Mouse (Mus musculus): ENCODE results near the gene Ptprf.

Gene Ptprf

GRCm38 (mm10) chr4:118257977-118258376, 33.2 kb downstream of the Ptprf start:
- no peak for DNase-seq (ENCODE audit: low spot score)

- DNase-seq (ENCODE audit: low spot score) = no peak
These were observed 33.8 kb downstream of the Ptprf start for GRCm38 (mm10) chr4:118257416-118257815.

GRCm38 (mm10) chr4:118256217-118256616, 35.0 kb downstream of the Ptprf start:
- DNase-seq (ENCODE audit: low spot score) = no peak

GRCm38 (mm10) chr4:118254953-118255352, 36.3 kb downstream of the Ptprf start:
- no peak for DNase-seq (ENCODE audit: low spot score)

- no peak for DNase-seq (ENCODE audit: low spot score)
These were observed 43.9 kb downstream of the Ptprf start for GRCm38 (mm10) chr4:118247323-118247722.

GRCm38 (mm10) chr4:118245847-118246246, 45.4 kb downstream of the Ptprf start:
- no peak for DNase-seq (ENCODE audit: low spot score)

GRCm38 (mm10) chr4:118243791-118244190, 47.4 kb downstream of the Ptprf start:
- no peak for DNase-seq (ENCODE audit: low spot score)

GRCm38 (mm10) chr4:118243298-118243697, 47.9 kb downstream of the Ptprf start:
- no peak for DNase-seq (ENCODE audit: low spot score)

GRCm38 (mm10) chr4:118239960-118240689, 51.1 kb downstream of the Ptprf start:
- no peak for DNase-seq (ENCODE audit: low spot score)

GRCm38 (mm10) chr4:118238666-118239065, 52.5 kb downstream of the Ptprf start:
- no peak for DNase-seq (ENCODE audit: low spot score)

- DNase-seq (ENCODE audit: low spot score) = no peak
These were observed 54.3 kb downstream of the Ptprf start for GRCm38 (mm10) chr4:118236871-118237270.

GRCm38 (mm10) chr4:118234711-118235388, 56.4 kb downstream of the Ptprf start:
- no peak for DNase-seq (ENCODE audit: low spot score)

GRCm38 (mm10) chr4:118233886-118234285, 57.3 kb downstream of the Ptprf start:
- no peak for DNase-seq (ENCODE audit: low spot score)

GRCm38 (mm10) chr4:118231861-118232260, 59.3 kb downstream of the Ptprf start:
- DNase-seq (ENCODE audit: low spot score) = no peak

- no peak for DNase-seq (ENCODE audit: low spot score)
These were observed 62.0 kb downstream of the Ptprf start for GRCm38 (mm10) chr4:118229035-118229770.

GRCm38 (mm10) chr4:118227398-118227797, 63.8 kb downstream of the Ptprf start:
- no peak for DNase-seq (ENCODE audit: low spot score)

- no peak for DNase-seq (ENCODE audit: low spot score)
These were observed 69.9 kb downstream of the Ptprf start for GRCm38 (mm10) chr4:118221261-118221660.

- DNase-seq (ENCODE audit: low spot score) = no peak
These were observed 70.4 kb downstream of the Ptprf start for GRCm38 (mm10) chr4:118220756-118221155.

GRCm38 (mm10) chr4:118219487-118219886, 71.7 kb downstream of the Ptprf start:
- DNase-seq (ENCODE audit: low spot score) = no peak

GRCm38 (mm10) chr4:118218521-118218920, 72.7 kb downstream of the Ptprf start:
- DNase-seq (ENCODE audit: low spot score) = no peak

GRCm38 (mm10) chr4:118216726-118217595, 74.2 kb downstream of the Ptprf start:
- DNase-seq (ENCODE audit: low spot score) = peak; percentile 41

- DNase-seq (ENCODE audit: low spot score) = no peak
These were observed 76.3 kb downstream of the Ptprf start for GRCm38 (mm10) chr4:118214891-118215290.

All from ovary, postnatal 14 days (tissue).